Mouse (Mus musculus) cerebellum, adult 2 months (tissue): ENCODE measurements around the gene Lsamp.

Experiments
- CTCF ChIP-seq: fragments of 200-500 bp; IDR thresholded peaks from 2 replicates; pipeline ENCODE4 v1.5.1; 2011; ENCODE audit warnings: low read depth, mild to moderate bottlenecking, control low read depth, low read length, moderate library complexity, borderline replicate concordance; ENCODE audit not compliant: insufficient read depth
- POLR2A ChIP-seq: fragments of 200-500 bp; IDR thresholded peaks from 2 replicates; pipeline ENCODE4 v1.6.1; 2011; ENCODE audit warnings: low read length, control low read depth, borderline replicate concordance; ENCODE audit not compliant: insufficient read depth

DNA sequence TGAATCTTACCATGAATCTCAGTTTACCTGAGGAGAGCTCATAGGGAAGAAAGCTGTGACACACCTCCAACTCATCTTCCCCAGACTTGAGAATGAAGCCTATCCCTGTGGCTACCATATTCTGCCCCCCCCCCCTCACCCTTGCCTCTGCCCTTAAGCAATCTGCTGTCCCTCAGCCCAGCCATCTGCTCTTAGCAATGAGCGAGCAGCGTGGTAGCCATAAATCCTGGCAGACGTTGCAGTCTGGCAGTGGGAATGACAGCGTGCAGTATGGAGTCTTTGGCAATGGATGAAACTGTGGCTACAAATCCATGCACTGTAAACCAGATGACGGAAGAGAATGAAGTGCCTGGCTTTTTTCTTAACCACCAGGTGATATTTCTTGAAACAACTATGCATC, 244.5 kb downstream of the Lsamp start:
- TF ChIP-seq CTCF (no peak), POLR2A (no peak)
